Mouse (Mus musculus): ENCODE measurements around the gene Napa.

The Napa gene

DNA sequence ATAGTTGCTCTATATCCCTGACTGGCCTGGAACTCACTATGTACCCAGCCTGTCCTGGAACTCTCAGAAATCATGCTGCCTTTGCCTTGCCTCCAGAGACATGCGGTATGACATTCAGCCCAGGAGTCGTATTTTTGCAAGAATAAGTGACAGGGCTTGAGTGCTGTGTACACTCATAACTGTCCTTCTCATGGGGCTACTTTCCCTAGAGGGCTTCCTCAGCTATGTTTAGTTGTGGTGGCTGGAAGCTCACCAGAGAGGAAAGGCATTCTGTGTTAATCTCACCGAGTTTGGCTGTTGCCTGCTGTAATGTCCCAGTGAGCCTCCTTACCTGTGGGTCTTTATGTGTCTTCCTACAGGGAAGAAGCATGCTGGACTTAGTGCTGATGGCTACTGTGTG lies 3.7 kb upstream of the Napa start:
- no peak for DNase-seq (ENCODE audit: low spot score)

DNA sequence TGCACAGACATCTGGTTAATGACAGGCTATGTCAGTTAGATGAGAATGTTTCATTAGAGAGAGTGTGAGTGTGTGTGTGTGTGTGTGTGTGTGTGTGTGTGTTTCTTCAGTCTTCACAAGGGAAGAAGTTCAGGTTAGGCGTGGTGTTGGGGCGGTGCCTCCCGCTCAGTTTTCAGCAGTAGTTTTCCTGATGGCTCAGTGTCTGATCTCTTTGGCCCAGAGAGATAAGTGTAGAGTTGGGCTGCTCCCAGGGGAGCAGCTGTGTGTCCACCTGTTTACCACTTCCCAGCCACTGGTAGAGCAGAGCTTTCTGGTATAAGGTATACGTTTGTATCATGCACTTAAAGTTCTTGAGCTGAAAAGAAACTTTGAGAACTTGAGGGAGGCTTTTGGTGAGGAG lies 1.6 kb downstream of the Napa start:
- DNase-seq (ENCODE audit: low spot score): no peak

DNA sequence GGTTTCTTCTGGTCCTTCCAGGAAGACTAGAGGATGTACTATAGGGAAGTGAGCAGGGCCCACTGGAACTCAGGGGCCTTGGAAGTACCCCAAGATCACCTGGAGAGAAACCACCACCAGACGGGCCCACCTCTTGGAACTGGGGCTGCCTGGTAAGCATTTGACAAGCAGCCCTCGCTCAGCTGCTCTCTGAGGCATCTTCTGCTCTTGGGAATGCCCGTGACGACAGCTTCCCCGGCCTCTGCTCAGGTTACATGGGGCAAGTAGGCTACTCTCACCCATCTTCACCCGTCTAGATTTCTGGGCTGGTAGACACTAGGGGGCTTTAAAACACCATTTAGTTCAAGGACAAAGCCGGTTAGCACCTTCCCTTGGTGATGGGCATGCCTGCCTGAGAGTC lies 2.8 kb downstream of the Napa start:
- DNase-seq (ENCODE audit: low spot score): no peak

DNA sequence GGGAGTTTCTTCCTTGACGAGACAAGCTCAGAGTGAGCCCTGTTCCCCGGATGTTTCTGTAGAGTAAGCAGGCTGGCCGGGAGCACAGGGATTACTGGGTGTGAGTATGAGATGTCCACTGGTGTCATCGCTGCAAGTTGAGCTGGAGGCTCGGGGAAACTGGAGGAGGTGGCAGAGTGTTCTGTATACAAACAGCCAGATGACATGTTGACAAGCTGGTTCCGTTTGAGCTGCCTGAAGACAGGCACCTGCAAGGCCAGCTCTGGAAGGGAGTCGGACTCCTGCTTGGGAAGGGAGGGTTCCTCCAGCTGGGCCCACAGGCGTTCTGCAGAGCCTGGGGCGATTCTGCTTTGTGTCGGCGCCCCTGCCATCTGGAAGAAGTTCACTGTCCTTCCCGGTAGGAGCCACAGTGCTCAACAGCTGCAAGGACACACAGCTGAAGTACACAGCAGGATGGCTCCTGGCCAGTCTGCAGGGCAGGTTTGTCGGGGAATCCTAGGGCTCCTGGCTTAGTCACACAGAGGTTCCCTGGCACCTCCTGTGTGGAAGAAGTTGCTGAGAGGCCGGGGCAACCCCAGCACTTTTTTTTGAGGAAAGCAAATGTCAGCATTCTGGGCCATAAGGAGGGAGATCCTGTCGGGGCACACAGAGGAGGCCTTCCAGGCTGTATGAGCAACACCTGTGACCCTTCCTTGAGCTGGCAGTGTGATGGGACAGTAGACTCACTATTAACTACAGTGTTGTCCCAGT lies 3.6 kb downstream of the Napa start:
- DNase-seq (ENCODE audit: low spot score): no peak

DNA sequence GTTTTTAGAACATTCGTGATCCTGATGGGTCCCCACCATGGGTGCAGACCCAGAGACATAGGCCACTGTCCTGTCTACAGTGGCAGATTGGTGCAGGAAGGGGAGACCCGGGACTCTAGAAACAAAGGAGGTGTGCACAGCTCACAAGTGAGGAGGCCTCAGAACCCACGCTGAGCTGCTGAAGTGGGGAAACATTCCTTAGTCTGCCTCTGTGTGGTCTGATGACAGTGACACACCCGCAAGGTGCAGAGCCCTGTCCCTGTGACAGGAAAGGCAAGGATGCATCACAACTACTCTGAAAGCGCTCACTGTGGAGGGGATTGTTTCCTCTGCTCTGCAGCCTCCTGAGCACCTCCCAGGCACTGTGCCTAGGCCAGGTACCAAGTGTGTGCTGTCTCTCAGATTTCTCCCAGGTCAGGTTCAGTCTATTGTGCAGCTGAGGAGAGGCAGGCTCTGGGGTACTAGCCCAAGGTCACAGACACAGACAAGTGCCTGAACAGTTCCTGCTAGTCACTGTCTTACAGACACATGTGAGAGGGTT lies 4.5 kb downstream of the Napa start:
- DNase-seq (ENCODE audit: low spot score): no peak

DNA sequence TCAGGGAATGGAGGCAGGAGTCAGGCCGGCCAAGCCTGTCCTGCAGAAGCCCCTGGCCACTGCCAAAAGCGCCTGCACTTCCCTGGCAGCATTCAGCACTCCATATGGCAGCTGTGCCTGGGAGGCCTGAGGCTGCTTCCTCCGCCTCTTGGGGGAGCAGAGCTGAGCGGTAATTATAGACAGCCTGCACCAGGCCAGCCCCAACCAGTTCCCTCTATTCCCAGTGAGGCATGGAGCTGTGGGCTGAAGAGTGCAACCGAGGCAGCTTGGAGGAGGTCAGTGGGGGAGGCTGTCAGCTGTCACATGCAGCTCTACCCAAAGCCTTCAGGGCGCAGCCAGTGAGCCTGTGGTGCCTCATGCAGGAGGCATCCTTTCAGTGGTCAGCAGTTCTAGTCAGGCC lies 5.5 kb downstream of the Napa start:
- peak; percentile 57 for DNase-seq (ENCODE audit: low spot score)

DNA sequence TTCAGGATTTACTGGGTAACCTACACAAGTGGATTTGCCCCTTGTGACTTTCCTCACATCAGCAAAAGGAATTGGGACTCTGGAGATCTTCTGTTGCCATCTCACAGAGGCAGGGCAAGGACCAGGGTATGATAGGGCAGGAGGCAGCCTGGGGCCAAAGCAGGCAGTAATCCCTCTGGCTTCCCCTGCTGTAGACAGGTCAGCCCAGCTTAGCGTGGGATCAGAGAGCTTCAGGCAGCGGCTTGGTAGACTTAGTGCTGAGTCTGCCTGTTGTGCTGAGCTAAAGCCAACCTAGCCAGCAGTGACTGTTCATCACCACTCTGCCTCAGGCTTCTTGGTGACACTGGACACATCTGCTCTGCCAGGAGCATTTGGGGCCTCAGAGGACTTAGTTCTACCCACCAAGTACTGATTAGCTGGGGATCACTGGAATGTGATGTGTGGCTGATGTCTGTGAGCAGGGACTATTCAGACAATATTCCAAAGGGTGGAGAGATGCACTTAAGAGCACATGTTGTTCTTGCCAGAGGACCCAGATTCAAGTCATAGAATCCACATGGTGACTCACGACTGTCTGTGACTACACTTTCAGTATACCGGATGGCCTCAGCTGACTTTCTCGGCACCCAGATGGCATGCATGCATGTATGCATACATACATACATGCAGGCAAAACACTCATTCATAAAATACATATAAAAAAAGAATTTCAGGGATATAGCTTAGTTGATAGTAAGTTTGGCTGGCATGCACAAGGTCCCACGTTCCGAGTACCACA lies 6.5 kb downstream of the Napa start:
- DNase-seq (ENCODE audit: low spot score): no peak

DNA sequence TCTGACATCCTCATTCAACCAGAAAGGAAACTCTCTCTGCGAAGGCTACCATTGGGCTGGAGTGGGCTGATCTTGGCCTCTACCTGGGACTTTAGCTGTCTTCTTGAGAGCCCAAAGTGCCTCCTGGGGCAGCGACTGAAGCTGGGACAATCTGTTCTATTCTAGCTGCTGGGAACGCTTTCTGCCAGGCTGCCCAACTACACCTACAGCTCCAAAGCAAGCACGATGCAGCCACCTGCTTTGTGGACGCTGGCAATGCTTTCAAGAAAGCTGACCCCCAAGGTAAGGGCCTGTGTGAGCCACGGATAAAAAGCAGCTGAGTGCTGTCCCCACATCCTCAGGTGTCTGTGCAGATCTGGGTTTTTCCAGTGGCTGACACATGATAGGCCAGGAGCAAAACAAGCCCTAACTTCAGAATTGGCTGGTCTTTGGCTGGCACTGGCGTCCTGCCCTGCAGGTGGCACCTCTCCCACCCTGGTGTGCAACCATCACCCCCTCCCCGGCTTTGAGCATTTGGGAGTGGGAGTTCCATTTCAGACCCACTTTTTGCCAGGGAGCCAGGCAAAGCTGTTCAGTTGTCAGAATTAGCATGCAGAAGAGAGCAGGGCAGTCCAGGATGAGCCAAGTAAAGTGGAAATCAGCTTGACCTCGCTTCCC lies 10.8 kb downstream of the Napa start:
- no peak for DNase-seq (ENCODE audit: low spot score)

DNA sequence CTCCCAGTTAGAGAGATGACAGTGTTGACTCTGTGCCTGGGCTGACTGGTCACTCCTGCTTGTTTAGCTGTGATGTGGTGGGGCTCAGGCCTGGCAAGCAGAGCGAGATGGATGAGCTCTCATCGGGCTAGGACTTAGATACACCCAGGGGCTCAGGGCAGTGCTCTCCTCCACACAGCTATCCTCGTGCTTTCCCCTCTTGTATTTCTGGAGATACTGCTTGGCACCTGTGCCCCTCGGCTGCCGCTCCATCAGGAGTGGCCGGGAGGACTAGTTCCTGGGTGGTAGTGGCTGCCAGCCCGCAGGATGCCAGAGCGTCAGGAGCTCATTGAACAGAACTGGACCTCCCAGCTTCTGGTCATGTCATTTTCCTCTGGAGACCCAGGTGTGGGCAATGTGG lies 11.9 kb downstream of the Napa start:
- DNase-seq (ENCODE audit: low spot score): no peak

DNA sequence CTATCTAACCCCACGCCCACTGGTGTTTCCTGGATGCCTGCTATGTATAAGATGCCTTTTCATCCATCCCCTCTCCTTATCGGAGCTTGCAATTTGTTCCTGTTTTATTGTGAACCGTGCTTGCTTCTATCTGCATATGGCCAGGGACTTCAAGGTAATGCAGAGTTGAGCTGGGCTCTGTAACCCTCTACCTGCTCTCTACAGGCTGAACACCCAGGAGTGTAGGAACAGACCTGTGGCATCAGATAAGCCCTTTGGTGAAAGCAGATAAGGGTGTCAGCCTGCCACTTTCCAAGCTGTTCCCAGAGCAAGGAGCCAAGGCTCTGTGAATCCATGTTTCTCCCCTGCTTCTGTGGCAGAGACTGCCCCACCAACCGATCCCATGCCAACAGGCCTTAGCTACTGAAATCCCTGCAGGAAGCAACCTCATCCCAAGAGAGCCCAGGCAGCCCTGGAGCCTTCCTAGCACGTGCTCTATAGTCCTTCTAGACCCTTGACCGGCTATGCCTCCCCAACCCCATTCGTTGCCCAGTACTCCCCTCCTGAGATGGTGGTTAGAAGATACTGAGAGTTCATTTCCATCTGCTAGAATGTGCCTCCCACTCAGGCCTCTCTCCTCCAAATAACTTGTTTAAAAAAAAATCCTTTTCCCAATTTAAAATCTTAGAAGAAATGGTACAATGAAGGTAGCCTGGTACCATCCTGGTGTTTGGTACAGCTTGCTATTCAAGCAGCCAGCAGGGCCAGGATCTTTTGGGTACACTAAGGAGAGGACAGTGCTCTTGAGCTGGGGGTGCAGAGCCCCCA lies 13.2 kb downstream of the Napa start:
- DNase-seq (ENCODE audit: low spot score): no peak

DNA sequence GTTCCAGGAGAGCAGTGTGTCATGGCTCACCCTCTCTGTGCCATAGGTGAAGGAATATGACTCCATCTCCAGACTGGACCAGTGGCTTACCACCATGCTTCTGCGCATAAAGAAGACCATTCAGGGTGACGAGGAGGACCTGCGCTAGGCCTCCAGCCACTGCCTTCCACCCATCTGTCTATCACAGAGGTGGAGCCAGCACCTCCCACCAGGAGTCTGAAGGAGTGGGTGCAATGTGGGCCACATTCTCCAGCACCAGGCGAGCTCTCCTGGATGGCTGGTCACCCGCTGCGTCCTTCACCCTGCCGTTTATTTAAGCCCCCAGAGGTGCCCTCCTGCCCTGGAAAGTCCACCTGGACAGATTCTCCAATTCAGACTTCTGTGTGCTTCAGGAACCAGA lies 18.2 kb downstream of the Napa start:
- DNase-seq (ENCODE audit: low spot score): no peak

DNA sequence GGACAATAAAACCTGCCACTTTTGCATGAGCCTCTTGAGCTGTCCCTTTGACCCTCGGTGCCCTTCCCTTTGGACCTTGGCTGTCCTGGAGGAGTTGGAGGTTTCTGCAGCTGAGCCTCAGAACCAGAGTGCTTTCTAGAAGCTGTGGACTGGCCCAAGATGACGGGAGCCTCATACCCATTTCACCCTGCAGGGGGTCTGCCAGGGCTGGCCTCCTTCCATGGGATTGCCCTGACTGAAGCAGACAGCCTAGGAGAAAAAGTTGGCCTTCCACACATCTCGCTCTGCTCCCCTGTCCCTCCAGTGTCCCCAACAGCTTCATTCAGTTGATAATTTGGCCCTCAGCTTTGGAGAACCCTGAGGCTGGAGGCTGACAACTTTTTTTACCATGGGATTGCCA lies 18.8 kb downstream of the Napa start:
- no peak for DNase-seq (ENCODE audit: low spot score)

DNA sequence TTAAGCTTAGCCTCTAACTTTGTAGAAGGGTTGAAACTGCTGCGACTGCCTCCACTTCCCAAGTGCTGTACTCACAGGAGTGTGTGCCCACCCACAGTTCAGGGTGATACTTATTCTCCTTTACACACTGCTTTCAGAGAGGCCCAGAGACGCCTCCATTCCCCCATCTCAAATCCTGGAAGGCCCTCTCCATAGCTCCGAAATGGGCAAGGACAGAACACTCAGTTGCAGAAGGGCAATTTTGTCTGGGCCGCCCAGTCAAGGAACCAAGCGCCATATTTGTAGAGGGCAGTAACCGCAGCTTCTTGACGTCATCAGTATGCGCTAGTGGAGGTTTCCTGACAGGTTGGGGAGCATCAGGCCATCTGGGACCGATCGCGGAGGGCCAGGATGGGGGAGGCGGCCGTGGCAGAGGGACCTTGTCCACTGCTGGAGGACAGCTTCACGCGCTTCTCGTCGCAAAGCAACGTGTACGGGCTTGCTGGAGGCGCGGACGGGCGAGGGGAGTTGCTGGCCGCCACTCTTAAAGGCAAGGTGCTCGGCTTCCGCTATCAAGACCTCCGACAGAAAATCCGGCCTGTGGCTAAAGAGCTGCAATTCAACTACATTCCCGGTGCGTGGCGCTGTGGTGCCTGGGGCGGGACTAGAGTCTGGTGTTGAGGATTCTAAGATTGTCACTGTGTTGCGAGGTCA lies 21.5 kb downstream of the Napa start, which contains the start of gene Kptn:
Kptn (plus strand) TSS at position 327 of the 693 bp plus-strand sequence.
- DNase-seq (ENCODE audit: low spot score): peak; percentile 89

DNA sequence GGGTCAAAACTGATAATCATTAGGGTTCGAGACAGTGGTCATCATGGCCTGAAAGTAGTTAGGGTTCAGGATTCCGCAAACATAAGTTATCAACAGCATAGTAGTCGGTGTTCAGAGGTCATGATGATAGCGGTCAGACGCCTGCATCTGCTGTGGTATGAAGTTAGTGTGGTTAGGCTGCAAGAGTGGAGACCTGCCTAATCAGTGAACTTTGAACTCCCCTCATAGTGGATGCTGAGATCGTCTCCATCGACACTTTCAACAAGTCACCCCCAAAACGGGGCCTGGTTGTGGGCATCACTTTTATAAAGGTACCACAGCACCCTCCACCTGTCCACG lies 22.0 kb downstream of the Napa start:
- no peak for DNase-seq (ENCODE audit: low spot score)

DNA sequence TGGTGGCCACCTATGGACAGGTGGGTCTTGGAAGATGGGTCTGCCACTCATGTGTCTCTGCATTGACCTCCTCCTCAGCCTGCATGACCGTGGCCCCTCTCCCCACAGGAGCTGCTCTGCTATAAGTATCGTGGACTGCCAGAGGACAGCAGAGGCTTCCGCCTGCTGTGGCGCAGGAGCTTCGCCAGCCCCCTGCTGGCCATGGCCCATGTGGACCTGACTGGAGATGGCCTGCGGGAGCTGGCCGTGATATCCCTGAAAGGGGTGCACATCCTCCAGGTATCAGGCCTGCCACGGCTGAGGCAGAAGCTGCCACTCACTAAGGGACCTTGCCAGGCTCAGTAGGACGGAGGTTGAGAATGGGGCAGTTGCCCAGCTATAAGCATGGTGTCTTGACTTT lies 27.6 kb downstream of the Napa start:
- no peak for DNase-seq (ENCODE audit: low spot score)

DNA sequence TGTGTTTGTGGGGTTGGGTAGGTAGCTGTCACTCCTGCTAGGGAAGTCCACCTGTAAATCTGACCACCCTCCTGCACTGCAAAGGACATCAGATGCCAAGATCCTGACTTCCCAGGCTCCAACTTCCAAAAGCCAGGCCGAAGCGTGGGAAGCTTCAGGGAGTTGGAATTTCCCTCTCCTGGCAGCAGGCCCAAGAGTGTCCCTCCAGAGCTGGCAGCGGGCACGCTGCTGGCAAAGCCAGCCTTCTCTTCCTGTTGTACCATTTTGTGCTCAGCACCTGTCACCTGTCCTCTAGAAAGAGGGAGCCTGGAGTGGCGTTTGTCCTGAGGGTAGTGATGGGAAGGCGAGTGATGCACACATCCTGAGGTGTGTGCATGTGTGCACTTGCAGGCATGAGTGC lies 30.1 kb downstream of the Napa start:
- DNase-seq (ENCODE audit: low spot score): no peak

DNA sequence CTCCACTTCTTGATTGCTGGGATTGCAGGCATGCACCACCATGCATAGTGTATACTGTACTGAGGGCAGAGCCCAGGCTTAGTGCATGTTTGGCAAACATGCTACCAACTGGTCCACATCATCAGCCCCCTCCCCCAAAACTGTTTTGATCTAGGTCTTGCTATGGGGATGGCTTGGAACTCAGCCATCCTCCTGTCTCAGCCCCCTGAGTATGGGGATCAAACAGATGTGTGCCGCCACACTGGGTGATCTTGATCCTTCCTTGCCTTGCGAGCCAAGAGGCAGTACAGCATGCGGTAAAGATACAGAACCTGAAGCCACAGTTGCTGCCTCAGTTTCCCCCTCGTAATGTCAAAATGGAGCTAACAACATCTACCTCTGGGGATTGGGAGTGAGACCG lies 30.6 kb downstream of the Napa start:
- no peak for DNase-seq (ENCODE audit: low spot score)

DNA sequence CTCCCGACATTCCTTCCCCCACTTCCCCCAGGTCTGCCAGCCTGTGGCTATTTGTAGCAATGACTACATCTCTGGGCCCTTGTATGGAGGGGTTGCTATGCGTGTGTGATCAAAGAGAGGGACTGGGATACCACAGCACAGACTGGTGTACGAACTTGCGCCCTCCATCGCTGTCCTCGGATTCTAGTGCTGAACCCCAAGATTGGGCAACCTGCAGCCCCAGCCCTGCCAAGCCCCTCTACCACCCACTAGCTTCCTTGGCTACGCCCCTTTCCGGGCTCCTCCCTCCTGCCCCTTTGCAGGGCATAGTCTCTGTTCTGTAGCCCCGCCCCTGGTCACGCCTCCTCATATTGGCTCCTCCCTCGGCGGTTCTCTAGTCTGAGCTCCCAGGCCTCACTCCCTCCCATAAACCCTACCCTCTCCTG lies 31.2 kb downstream of the Napa start, which contains the start of gene Slc8a2:
Slc8a2 (plus strand) TSS at position 406 of the 425 bp plus-strand sequence.
- DNase-seq (ENCODE audit: low spot score): no peak

DNA sequence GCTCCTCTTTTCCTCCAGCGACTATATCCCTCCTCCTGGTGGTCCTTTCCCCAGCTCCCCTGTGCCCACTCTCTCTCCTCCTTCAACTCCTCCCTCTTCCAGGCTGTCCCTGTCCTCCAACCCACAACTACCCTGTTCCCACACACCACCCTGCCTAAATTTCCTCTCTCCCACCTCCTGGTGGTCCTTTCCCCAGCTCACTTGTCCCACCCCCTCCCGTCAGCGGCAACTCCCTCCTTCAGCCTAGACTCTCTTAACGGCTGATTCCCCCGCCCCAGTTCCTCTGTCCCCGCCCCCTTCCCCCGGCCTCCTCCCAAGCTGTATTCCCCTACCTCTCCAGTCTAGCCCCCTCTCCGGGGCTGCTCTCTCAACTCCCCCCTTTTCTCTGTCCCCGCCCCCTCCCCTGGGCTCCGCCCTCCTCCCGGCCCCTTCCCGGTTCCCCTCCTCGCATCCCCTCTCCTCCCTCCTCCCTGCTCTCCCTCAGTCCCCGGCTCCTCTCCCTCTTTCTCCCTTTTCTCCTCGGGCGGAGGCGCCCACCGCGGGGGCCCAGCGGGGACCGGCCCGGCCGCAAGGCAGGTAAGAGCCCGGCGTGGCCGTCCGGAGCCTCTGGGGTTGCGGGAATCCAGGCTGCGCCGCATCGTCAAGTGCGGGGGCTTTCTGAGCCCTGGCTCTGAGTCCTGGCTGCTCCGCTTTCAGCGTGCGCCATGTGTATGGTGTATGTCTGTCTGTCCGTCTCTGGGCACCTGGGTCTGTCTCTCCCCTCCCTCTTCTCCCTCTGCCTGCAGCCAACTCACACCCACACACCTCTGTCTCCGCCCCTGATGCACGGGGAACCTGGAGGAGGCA lies 31.8 kb downstream of the Napa start:
- DNase-seq (ENCODE audit: low spot score): no peak

DNA sequence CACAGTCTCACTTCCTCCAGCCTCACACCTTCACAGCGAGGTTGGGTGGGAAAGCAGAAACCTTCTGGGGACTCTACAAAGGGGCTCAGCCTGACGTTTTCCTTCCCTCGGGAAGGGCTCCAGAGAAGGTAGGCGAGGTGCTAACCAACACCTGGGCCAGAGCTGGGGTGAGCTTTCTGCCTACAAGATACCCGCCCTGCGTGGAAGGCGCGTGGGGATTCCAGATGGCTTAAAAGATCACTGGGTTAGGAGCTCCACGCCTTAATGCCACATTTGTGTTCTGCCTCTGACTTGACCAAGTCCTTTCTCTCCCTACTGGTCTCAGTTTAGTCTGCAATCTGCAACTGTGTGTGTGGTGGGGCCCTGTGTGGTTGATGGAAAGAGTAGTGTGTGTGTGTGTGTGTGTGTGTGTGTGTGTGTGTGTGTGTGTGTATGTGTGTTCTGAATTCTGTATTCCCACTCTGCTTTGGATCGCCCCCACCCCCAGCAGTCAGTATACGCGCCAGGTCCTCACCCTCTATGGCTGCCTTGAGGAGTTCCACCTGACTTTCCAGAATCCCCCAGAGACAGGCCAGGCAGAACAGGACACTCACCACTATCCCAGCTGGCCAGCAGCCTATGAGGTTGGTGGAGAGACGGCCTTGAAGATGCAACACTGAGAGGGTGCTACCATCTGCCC lies 32.8 kb downstream of the Napa start:
- no peak for DNase-seq (ENCODE audit: low spot score)
